Mouse (Mus musculus) cerebral cortex, adult 2 months (tissue): Measurements from ENCODE around the gene Acsl3.

Source experiments
- WGBS: fragments of 180-500 bp; shearing (Covaris S2); methylation state at CpG from one replicate; pipeline ENCODE4 v1.1.7; 2018; 5-methylcytosine and 5-hydroxymethylcytosine counted together

Gene Acsl3

GRCm38 (mm10) chr1:78657671-78658440 is at the start of gene Acsl3, which contains the start of gene Utp14b:
Gene Acsl3 (plus strand): TSS chr1:78657825.
Gene Utp14b (plus strand): TSS chr1:78658038.
- WGBS, result under 1% methylated on average over 98 of the region's 104 CpGs

- WGBS, result 76% methylated on average over 12 of the region's 12 CpGs
Observed at GRCm38 (mm10) chr1:78609134-78609907, 48.3 kb upstream of the Acsl3 start.

GRCm38 (mm10) chr1:78611039-78611438 is 46.6 kb upstream of the Acsl3 start:
- WGBS, result 45% methylated on average over 4 of the region's 4 CpGs

DNA sequence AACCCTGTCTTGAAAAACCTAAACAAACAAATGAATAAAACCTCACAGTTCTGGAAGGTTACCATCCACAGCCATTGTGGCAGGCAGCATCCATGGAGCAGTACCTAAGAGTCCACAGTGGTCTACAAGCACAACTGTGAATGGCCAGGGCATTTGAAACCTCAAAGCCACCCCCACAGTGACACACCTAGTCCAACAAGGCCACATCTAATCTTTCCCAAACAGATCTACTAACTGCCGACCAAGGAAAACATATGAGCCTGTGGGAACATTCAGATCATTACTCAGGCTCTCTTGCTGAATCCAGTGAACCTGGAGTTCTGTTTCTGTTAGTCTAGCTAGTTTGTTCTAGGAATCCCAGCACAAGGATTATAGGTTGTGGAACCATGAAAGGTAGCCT is 44.7 kb upstream of the Acsl3 start:
- WGBS, result 79% methylated on average over 1 of the region's 1 CpGs

GRCm38 (mm10) chr1:78624352-78624751 is 33.3 kb upstream of the Acsl3 start:
- 97% methylated on average over 2 of the region's 2 CpGs for WGBS

GRCm38 (mm10) chr1:78634486-78634885 is 23.1 kb upstream of the Acsl3 start:
- 68% methylated on average over 3 of the region's 3 CpGs for WGBS

DNA sequence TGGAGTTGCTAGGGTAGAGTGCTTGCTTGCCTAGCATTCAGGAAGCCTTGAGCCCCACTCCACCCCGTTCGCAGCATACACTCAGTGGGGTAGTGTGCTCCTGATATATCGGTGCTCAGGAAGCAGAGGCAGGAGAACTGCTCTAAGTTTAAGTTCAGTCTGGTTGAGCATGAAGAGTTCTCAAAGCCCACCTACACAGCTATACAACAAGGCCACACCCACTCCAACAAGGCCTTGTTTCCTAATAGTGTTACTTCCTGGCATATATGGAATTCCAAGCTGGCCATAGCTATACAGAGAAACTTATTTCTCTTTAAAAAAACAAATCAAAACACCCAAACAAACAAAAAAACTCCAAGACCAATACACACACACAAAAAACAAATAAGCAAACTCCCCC is 15.8 kb upstream of the Acsl3 start:
- 99% methylated on average over 3 of the region's 3 CpGs for WGBS

GRCm38 (mm10) chr1:78642197-78642596 is 15.4 kb upstream of the Acsl3 start:
- 73% methylated on average over 2 of the region's 2 CpGs for WGBS

DNA sequence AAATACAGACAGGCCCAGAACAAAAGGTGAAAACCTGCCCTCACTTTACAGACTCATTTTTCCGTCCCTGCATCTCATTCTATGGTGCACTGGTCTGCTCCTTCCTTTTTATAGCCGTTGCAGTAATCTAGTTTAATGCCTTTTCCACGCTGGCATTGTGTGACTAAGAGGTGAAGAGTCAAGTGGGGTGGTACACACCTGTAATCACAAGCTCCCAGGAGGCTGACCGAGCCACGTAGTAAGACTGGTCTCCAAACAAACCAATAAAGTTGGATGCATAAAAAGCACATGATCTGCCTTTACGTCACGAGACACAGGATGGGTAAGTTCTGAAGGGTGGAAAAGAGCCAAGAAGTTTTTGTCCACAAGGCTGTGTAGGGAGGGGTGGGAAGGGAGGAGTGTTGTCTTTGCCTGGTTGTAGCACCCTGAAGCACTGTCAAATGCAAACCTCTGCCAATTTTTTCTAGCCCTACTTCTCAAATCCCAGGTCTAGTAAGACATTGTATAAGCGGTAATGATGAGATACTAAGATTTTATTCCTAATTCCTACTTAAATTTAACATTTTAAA is 10.2 kb upstream of the Acsl3 start:
- WGBS, result 75% methylated on average over 8 of the region's 8 CpGs

DNA sequence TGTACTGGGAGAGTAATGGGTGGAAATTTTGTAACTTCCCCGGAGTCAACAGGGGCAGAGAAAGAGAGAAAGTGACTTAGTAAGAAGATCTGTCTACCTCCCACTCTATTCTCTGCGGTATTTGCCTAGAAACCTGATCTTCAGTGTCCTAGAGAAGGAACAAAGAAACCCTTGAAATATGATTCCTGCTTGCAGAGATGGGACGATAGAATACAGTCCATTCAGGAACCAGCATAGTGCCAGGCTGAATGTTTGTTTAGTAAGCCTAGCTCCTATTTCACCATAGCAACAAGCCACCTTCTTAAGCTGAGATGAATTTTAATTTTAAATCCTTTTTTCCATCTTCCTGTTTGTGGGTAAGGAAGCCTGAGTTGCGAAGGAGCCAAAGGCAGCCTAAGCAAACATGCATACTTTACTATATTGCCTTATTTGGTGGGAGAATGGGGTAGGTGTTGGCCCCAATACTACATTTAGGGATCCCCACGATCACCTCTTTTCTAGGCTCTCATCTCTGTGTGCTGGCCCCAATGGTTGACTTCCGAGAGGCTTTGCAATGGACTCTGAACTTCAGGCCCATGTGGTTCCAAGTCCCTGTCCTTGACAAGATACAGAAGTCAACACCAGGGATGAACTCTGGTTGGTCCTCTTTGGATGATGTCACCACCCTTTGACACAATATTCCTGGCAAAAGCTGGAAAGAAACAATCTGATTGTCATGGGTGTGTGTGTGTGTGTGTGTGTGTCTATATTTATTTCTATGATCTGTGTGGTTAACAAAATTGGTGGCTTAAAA is 8.2 kb upstream of the Acsl3 start:
- WGBS, result 45% methylated on average over 6 of the region's 6 CpGs

DNA sequence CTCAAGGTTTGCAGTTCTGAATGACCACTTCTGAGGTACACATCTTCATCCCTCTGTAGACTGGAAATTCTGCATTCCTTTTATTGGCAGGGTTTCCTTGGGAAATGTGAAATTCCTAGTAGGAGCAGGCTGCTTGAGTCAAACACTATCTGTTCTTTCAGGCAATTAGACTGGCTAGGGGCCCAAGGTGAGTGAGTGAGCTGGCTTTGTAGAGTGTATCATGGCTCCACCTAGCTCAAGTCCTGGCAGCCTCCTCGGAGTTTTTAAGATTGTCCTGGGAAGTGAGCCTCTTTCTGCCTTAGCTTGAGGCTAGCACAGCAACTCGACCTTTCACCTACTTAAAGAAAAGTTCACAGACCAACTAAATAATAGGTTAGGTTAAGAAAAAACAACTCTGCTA is 1.2 kb upstream of the Acsl3 start:
- WGBS, result 29% methylated on average over 2 of the region's 2 CpGs

DNA sequence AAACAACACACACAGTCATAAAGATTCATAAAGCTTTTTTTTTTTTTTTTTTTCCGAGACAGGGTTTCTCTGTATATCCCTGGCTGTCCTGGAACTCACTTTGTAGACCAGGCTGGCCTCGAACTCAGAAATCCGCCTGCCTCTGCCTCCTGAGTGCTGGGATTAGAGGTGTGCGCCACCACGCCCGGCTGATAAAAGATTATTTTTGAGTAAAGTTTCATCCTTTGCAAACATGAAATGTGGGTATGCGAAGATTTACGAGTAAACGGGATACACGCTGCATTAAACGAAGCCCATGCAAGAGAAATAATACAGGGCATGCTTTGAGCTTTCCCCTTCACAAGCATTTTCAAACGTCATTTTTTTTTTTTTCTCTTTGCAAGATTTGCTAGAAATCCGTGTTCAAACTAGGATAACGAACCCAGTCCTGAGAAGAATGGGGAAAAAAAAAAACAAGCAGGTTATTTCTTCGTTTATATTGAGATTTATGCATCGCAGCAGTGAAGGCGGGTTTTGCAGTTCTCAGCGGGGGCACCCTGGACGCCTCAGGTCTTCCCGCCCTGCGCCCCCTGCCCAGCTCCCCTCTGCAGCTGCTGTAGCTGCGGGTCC is 500 bp upstream of the Acsl3 start:
- WGBS, result 22% methylated on average over 22 of the region's 22 CpGs

- 4% methylated on average over 20 of the region's 20 CpGs for WGBS
Observed at GRCm38 (mm10) chr1:78658441-78659269, 1.0 kb downstream of the Acsl3 start.

GRCm38 (mm10) chr1:78659270-78659823 is 1.7 kb downstream of the Acsl3 start:
- WGBS, result 26% methylated on average over 4 of the region's 4 CpGs

GRCm38 (mm10) chr1:78664326-78664725 is 6.7 kb downstream of the Acsl3 start:
- WGBS, result 53% methylated on average over 4 of the region's 4 CpGs

- WGBS, result 43% methylated on average over 9 of the region's 9 CpGs
Observed at GRCm38 (mm10) chr1:78665954-78666499, 8.4 kb downstream of the Acsl3 start.

GRCm38 (mm10) chr1:78666585-78666984 is 9.0 kb downstream of the Acsl3 start:
- 62% methylated on average over 1 of the region's 1 CpGs for WGBS

GRCm38 (mm10) chr1:78682291-78682690 is 24.7 kb downstream of the Acsl3 start:
- 76% methylated on average over 3 of the region's 3 CpGs for WGBS

DNA sequence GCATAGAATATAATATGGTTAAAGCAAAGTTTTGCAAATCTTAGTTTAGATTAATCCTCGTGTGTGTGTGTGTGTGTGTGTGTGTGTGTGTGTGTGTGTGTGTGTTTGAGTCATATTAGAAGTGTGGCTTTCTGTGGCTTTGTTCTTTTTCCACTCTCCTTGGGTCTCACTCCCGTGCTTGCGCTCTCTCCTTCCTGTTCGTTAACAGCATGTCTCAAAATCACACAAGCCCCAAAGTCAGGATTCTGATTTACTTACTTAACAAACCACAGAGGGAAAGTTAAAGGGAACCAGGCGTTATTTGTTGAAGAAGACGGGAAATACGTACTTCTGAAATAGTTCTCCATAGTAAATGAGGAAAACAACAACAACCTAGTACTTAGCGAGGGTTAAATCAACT is 26.5 kb downstream of the Acsl3 start:
- 71% methylated on average over 8 of the region's 8 CpGs for WGBS

DNA sequence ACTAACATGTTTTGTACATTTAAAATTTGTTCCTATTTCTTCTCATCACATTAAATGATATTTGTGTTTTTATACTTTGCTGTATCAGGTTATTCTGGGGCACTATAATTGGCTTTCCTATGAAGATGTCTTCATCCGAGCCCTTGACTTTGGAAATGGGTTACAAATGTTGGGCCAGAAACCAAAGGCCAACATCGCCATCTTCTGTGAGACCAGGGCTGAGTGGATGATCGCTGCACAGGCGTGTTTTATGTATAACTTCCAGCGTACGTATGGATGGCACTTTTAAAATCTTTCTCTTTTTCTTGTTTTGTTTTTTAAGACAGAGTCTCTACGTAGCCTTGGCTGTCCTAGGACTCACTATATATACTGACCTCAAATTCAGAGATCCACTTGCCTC is 30.5 kb downstream of the Acsl3 start:
- WGBS, result 85% methylated on average over 7 of the region's 7 CpGs
